Mouse (Mus musculus) adrenal gland, adult 8-10 months (tissue): Measurements from ENCODE around the gene Dlg2. TPM values are rescaled to one million over a fixed set of nuclear protein-coding genes. Genes with fewer than 3 reads are reported as not detected.

Experiments used
- DNase-seq: peaks from one replicate; pipeline ENCODE4 v3.0.0; 2022
- total RNA-seq, 4 experiments: library from RNA; stranded (reverse); gene quantifications; 2 replicates each; pipeline ENCODE4 v1.2.4; 2022

The Dlg2 gene
- 100 to 1,000 TPM; 134 to 175 (median 151) TPM for total RNA-seq

- peak; percentile 26 for DNase-seq
These were observed at the start of gene Dlg2 for GRCm38 (mm10) chr7:90476313-90477245. TSS of gene Dlg2 (plus strand) at chr7:90476672.

GRCm38 (mm10) chr7:90427006-90427405 is 49.5 kb upstream of the Dlg2 start:
- no peak for DNase-seq

GRCm38 (mm10) chr7:90432221-90432620 is 44.3 kb upstream of the Dlg2 start:
- no peak for DNase-seq

- no peak for DNase-seq
These were observed 36.4 kb upstream of the Dlg2 start for GRCm38 (mm10) chr7:90440044-90440443.

- DNase-seq = no peak
These were observed 34.4 kb upstream of the Dlg2 start for GRCm38 (mm10) chr7:90442070-90442469.

GRCm38 (mm10) chr7:90442518-90443080 is 33.9 kb upstream of the Dlg2 start, which contains the start of gene Crebzf:
TSS of gene Crebzf (plus strand) at chr7:90442729.
- peak; percentile 95 for DNase-seq

GRCm38 (mm10) chr7:90443101-90444091 is 33.1 kb upstream of the Dlg2 start:
- peak; percentile 56 for DNase-seq

GRCm38 (mm10) chr7:90444206-90444605 is 32.3 kb upstream of the Dlg2 start:
- DNase-seq = no peak

- DNase-seq = no peak
These were observed 20.2 kb upstream of the Dlg2 start for GRCm38 (mm10) chr7:90456149-90456844.

GRCm38 (mm10) chr7:90456845-90457468 is 19.5 kb upstream of the Dlg2 start, which contains the start of gene Tmem126a:
TSS of gene Tmem126a (minus strand) at chr7:90457229.
- peak; percentile 83 for DNase-seq

- DNase-seq = no peak
These were observed 19.0 kb upstream of the Dlg2 start for GRCm38 (mm10) chr7:90457517-90457916.

- no peak for DNase-seq
These were observed 16.1 kb upstream of the Dlg2 start for GRCm38 (mm10) chr7:90460330-90460729.

GRCm38 (mm10) chr7:90460930-90461329 is 15.5 kb upstream of the Dlg2 start:
- peak; percentile 17 for DNase-seq

GRCm38 (mm10) chr7:90461441-90461840 is 15.0 kb upstream of the Dlg2 start:
- no peak for DNase-seq

GRCm38 (mm10) chr7:90473511-90473910 is 3.0 kb upstream of the Dlg2 start:
- no peak for DNase-seq

GRCm38 (mm10) chr7:90475793-90476312 is 619 bp upstream of the Dlg2 start, which contains the start of gene Tmem126b:
TSS of gene Tmem126b (minus strand) at chr7:90476001.
- peak; percentile 99 for DNase-seq

- DNase-seq = no peak
These were observed 6.1 kb downstream of the Dlg2 start for GRCm38 (mm10) chr7:90482607-90483006.

- DNase-seq = no peak
These were observed 31.7 kb downstream of the Dlg2 start for GRCm38 (mm10) chr7:90508124-90508523.

- no peak for DNase-seq
These were observed 35.8 kb downstream of the Dlg2 start for GRCm38 (mm10) chr7:90512293-90512692.

GRCm38 (mm10) chr7:90539481-90540402 is 63.3 kb downstream of the Dlg2 start:
- DNase-seq = no peak
